Mouse (Mus musculus) kidney, embryonic 16.5 days (tissue): ENCODE measurements around the gene Kirrel3. TPM values are rescaled to one million over a fixed set of nuclear protein-coding genes. Genes with fewer than 3 reads are reported as not detected.
A peak's percentile ranks its signal among the peaks of the same experiment; 100 is the strongest.

ENCODE experiments used
- ATAC-seq: fragments of 200-750 bp; cut with Nextera tagmentation; 2 replicates; pipeline ENCODE4 v1.8.0; 2017; ENCODE audit warnings: moderate TSS enrichment; ENCODE audit not compliant: low FRiP score, low TSS enrichment
- H3K27ac ChIP-seq: fragments of 300-500 bp; sonication (generic); 2 replicates; pipeline ENCODE4 v1.5.1; 2014; ENCODE audit warnings: low read length
- H3K27me3 ChIP-seq: fragments of 300-500 bp; sonication (generic); 2 replicates; pipeline ENCODE4 v1.6.1; 2014; ENCODE audit warnings: low read length, control low read depth, mixed read lengths; ENCODE audit not compliant: insufficient read depth
- H3K36me3 ChIP-seq: fragments of 300-500 bp; sonication (generic); 2 replicates; pipeline ENCODE4 v1.6.1; 2014; ENCODE audit warnings: low read length, control low read depth, mixed read lengths; ENCODE audit not compliant: insufficient read depth
- H3K4me1 ChIP-seq: fragments of 300-500 bp; sonication (generic); 2 replicates; pipeline ENCODE4 v1.6.1; 2014; ENCODE audit warnings: low read length, control low read depth, mixed read lengths; ENCODE audit not compliant: insufficient read depth
- H3K4me2 ChIP-seq: fragments of 300-500 bp; sonication (generic); replicated peaks from 2 replicates; pipeline ENCODE4 v1.6.1; 2014; ENCODE audit warnings: low read depth, low read length
- H3K4me3 ChIP-seq: fragments of 300-500 bp; sonication (generic); 2 replicates; pipeline ENCODE4 v1.5.1; 2014; ENCODE audit warnings: mild to moderate bottlenecking, low read length
- H3K9ac ChIP-seq: fragments of 300-500 bp; sonication (generic); replicated peaks from 2 replicates; pipeline ENCODE4 v1.6.1; 2014; ENCODE audit warnings: low read length
- H3K9me3 ChIP-seq: fragments of 300-500 bp; sonication (generic); 2 replicates; pipeline ENCODE4 v1.6.1; 2016; ENCODE audit warnings: low read length, control low read depth
- WGBS: fragments of 180-500 bp; shearing (Covaris S2); extraction: QIAGEN DNeasy Blood & Tissue Kit; methylation state at CpG from one replicate; pipeline ENCODE4 v1.1.7; 2014; 5-methylcytosine and 5-hydroxymethylcytosine counted together
- polyA plus RNA-seq: library from polyadenylated mRNA; unstranded; fragments of >200 nt; fragmentation: Nextera tagmentation; extraction: Ambion mirVana; gene quantifications from 2 replicates; pipeline ENCODE4 v1.2.1, GENCODE M21; 2015

Gene Kirrel3
- polyA plus RNA-seq, 1 experiment from 2014 or later, result 2.6 TPM

DNA sequence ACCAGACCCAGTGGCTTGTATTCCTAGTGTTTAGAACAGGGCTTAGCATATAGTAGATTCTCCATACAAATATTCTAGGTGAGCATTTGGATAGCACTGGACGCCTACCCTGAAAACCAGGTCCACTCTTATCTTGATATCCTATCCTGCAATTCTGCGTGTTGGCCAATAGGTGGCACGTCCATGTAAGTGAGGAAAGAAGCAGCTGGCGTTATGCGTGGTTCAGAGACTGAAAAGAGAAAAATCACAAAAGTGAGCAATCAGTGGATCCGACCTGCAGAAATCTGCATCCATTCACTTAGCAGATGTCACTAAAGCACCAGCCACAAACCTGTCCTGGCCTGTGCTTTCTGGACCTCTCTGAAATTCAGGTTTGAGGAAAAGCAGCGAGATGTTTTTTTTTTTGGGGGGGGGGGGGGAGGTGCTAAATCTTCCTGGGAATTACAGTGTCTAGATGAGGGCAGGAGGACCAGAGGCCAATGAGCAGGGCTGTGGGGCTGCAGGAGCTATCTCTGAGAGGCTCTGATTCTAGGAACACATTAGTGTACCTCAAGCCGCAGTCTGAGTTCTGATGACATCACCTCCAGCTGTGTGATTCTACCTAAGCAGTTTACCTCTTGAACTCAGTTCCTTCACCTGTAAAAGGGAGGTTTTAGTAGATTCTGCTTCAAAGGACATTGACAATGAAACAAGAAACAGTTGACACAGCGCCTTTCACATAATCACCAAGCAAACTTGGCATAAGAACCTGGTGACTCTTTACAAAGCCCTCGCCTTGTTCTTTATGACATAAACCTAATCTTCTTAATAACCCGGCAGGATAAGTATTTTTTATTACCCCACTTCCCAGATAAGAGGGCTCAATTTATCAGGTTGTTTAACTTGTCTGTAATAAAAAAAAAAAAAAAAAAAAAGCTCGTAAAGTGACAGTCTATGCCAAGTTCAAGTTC lies 498.1 kb downstream of the Kirrel3 start:
- no peak overlapping the region for H3K27ac ChIP-seq
- no peak overlapping the region for H3K4me3 ChIP-seq
- 26% methylated on average over 12 of the region's 12 CpGs for WGBS
- H3K36me3 ChIP-seq, result no peaks in the 10 kb centered on the region
- H3K9me3 ChIP-seq, result no peaks in the 10 kb centered on the region; the same call in 1 of the 2 replicates
- no peak overlapping the region for H3K9ac ChIP-seq
- ATAC-seq, result 0 out of 2 replicates have a peak, but pooled peaks have one; percentile 53
- H3K27me3 ChIP-seq, result no peaks in the 10 kb centered on the region
- 0 out of 2 replicates have a peak, but pooled peaks cover 4% of the 10 kb centered on the region for H3K4me1 ChIP-seq
- H3K4me2 ChIP-seq, result peak overlapping the region; percentile 41

DNA sequence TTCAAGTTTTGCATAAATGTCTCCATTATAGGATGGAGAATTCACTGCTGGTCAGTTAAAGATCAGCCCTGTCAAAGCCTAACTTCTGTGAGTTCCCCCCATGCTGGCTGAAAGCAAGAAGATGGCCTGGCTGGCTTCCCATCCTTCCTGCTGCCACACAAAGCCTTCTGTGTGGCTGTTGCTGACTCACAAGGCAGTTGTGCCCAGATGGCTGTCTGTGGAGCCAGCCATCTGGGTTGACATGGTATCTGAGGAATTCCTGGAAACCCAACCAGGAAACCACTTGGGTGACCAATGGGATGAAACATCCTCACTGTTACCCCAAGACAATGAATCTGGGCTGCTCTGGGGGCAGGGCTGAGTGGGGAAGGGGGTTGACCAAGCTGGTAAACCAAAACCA lies 500.5 kb downstream of the Kirrel3 start:
- H3K27ac ChIP-seq, result no peak overlapping the region
- no peak for ATAC-seq
- no peak overlapping the region for H3K4me2 ChIP-seq
- H3K9ac ChIP-seq, result no peak overlapping the region
- H3K4me3 ChIP-seq, result no peak overlapping the region
- no peaks in the 10 kb centered on the region for H3K36me3 ChIP-seq
- H3K9me3 ChIP-seq, result no peaks in the 10 kb centered on the region
- 0 out of 2 replicates have a peak, but pooled peaks cover 4% of the 10 kb centered on the region for H3K4me1 ChIP-seq
- no peaks in the 10 kb centered on the region for H3K27me3 ChIP-seq

- no peaks in the 10 kb centered on the region for H3K36me3 ChIP-seq
- H3K27me3 ChIP-seq, result no peaks in the 10 kb centered on the region
- H3K27ac ChIP-seq, result no peak overlapping the region
- WGBS, result 93% methylated on average over 12 of the region's 12 CpGs
- no peak overlapping the region for H3K4me2 ChIP-seq
- ATAC-seq, result no peak
- H3K9ac ChIP-seq, result no peak overlapping the region
- peaks cover 9% of the 10 kb centered on the region for H3K4me1 ChIP-seq
- H3K4me3 ChIP-seq, result no peak overlapping the region
- H3K9me3 ChIP-seq, result no peaks in the 10 kb centered on the region
These were observed 501.9 kb downstream of the Kirrel3 start for GRCm38 (mm10) chr9:34987422-34988148.

GRCm38 (mm10) chr9:34988683-34989082 lies 503.0 kb downstream of the Kirrel3 start:
- Histone ChIP-seq H3K4me1 (peaks cover 19% of the 10 kb centered on the region), H3K9me3 (no peaks in the 10 kb centered on the region), H3K27ac (no peak overlapping the region), H3K9ac (no peak overlapping the region), H3K4me2 (no peak overlapping the region), H3K27me3 (no peaks in the 10 kb centered on the region), H3K36me3 (no peaks in the 10 kb centered on the region), H3K4me3 (no peak overlapping the region)
- no peak for ATAC-seq
- WGBS, result 84% methylated on average over 3 of the region's 3 CpGs

DNA sequence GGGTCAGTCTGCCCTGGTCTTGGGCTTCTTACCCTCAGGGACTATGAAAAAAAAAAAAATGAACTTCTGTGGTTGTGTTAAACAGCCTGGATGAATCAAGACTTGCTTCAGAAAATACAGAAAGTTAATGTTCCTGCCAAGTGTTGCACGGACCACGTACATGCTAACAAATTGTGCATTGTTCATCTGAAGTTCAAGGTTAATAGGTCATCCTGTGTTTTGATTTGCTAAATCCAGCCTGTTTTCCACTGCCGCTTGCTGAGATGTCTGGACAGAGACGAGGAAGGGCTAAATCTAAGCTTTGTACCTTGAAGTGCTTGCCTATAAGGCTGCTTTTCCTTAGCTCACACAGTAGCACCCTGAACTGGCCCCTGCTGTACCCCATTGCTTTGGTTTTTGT lies 506.5 kb downstream of the Kirrel3 start:
- H3K27ac ChIP-seq, result peak overlapping the region; percentile 26
- peaks cover 36% of the 10 kb centered on the region for H3K4me1 ChIP-seq
- WGBS, result 27% methylated on average over 4 of the region's 4 CpGs
- no peak overlapping the region for H3K4me3 ChIP-seq
- H3K9ac ChIP-seq, result no peak overlapping the region; the same call in 1 of the 2 replicates
- H3K27me3 ChIP-seq, result no peaks in the 10 kb centered on the region
- H3K9me3 ChIP-seq, result no peaks in the 10 kb centered on the region
- no peak overlapping the region for H3K4me2 ChIP-seq
- no peaks in the 10 kb centered on the region for H3K36me3 ChIP-seq
- 0 out of 2 replicates have a peak, but pooled peaks have one; percentile 6 for ATAC-seq

- no peak overlapping the region for H3K4me2 ChIP-seq
- no peaks in the 10 kb centered on the region for H3K36me3 ChIP-seq
- H3K9ac ChIP-seq, result no peak overlapping the region
- H3K9me3 ChIP-seq, result no peaks in the 10 kb centered on the region
- no peak overlapping the region for H3K27ac ChIP-seq
- H3K4me1 ChIP-seq, result peaks cover 40% of the 10 kb centered on the region
- WGBS, result 58% methylated on average over 4 of the region's 4 CpGs
- no peaks in the 10 kb centered on the region for H3K27me3 ChIP-seq
- peak; percentile 33; the same call in 1 of the 2 replicates for ATAC-seq
- H3K4me3 ChIP-seq, result no peak overlapping the region
These were observed 507.9 kb downstream of the Kirrel3 start for GRCm38 (mm10) chr9:34993467-34994211.

GRCm38 (mm10) chr9:34995078-34995477 lies 509.4 kb downstream of the Kirrel3 start:
- Histone ChIP-seq H3K27ac (no peak overlapping the region), H3K27me3 (no peaks in the 10 kb centered on the region), H3K36me3 (no peaks in the 10 kb centered on the region), H3K4me3 (no peak overlapping the region), H3K9ac (no peak overlapping the region), H3K4me1 (peaks cover 40% of the 10 kb centered on the region), H3K9me3 (no peaks in the 10 kb centered on the region), H3K4me2 (no peak overlapping the region)
- ATAC-seq, result no peak
- WGBS, result 85% methylated on average over 2 of the region's 2 CpGs

DNA sequence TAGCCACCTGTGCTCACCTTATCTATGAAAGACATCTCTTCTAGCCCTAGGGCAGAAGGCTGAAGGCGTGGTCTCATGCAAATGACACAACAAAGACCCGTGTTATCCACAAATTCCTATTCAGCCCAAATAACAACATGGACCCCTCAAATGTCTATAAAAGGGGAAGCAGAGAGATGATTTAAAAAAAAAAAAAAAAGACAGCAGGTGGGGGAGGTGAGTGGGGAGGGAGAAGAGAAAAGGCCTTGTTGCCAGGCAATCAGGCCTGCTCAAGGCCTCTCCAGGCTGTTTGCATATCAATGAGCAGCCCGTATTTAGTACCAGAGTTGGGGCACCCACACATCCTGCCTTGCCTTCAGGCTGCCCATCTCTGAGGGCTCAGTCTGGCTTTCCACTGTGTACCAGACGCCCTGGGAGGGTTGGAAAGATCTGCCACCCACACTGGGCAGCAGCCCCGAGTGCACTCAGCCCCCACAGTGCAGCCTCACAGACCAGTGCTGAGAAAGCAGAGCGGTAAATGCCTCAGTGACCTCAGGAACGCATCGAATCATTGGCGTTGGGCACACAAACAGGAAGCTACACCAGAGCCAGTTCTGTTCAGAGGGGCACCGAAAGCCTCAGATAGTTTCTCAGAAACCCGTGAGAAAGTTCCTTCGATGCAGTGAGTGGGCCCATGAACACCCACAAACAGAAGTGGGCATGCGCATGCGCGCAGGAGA lies 510.1 kb downstream of the Kirrel3 start:
- H3K4me1 ChIP-seq, result peaks cover 40% of the 10 kb centered on the region
- 48% methylated on average over 15 of the region's 15 CpGs for WGBS
- H3K36me3 ChIP-seq, result no peaks in the 10 kb centered on the region
- H3K4me3 ChIP-seq, result no peak overlapping the region
- H3K9me3 ChIP-seq, result no peaks in the 10 kb centered on the region
- H3K4me2 ChIP-seq, result no peak overlapping the region
- peak overlapping the region; percentile 69 for H3K27ac ChIP-seq
- no peak overlapping the region for H3K9ac ChIP-seq
- H3K27me3 ChIP-seq, result no peaks in the 10 kb centered on the region
- peak; percentile 81 for ATAC-seq
